In genomic region chr13:102989616-102990015, GRCm38 (mm10) we compare ENCODE assay signal across 22 mouse cellular contexts.
"Had no signal": no experiment of that assay in that cellular context is flagged by ENCODE, and none has a peak within 500 bp of the region (broad histone marks: within the 10 kb centered on the region; RNA-seq: fewer than 3 reads in every experiment).

No protein-coding gene starts in this region.

- H3K4me3 ChIP-seq: limb, embryonic 10.5 days; limb, embryonic 13.5 days; liver, embryonic 12.5 days; liver, embryonic 15.5 days; lung, embryonic 15.5 days; midbrain, embryonic 12.5 days; neural tube, embryonic 13.5 days had no signal

- H3K9ac ChIP-seq: limb, embryonic 13.5 days; liver, embryonic 12.5 days; liver, embryonic 15.5 days; lung, embryonic 15.5 days; midbrain, embryonic 12.5 days; neural tube, embryonic 13.5 days had no signal

- H3K27me3 ChIP-seq: limb, embryonic 13.5 days; liver, embryonic 12.5 days; liver, embryonic 15.5 days; lung, embryonic 15.5 days; midbrain, embryonic 12.5 days; neural tube, embryonic 13.5 days had no signal

- H3K27ac ChIP-seq: kidney, postnatal 0 days; limb, embryonic 10.5 days; limb, embryonic 13.5 days; liver, embryonic 12.5 days; liver, embryonic 15.5 days; lung, embryonic 15.5 days; midbrain, embryonic 12.5 days; neural tube, embryonic 13.5 days; stomach, postnatal 0 days had no signal

- DNase-seq: kidney, adult 2 months; liver; lung, adult 18-20 months; lung, postnatal 14 days; lung, postnatal 4 days; right cerebral cortex, postnatal 14 days; right cerebral cortex, postnatal 4 days; thymus, adult 2 months; thymus, postnatal 14 days; thymus, postnatal 4 days had no signal

- H3K9me3 ChIP-seq: limb, embryonic 10.5 days; limb, embryonic 13.5 days; liver, embryonic 12.5 days; liver, embryonic 15.5 days; lung, embryonic 15.5 days; midbrain, embryonic 12.5 days; neural tube, embryonic 13.5 days had no signal

- H3K4me2 ChIP-seq: limb, embryonic 13.5 days; liver, embryonic 12.5 days; liver, embryonic 15.5 days; lung, embryonic 15.5 days; midbrain, embryonic 12.5 days; neural tube, embryonic 13.5 days had no signal

- ATAC-seq: inflammation-experienced regulatory T-cells, adult 6 months; intestine, embryonic 16.5 days; liver, embryonic 12.5 days; midbrain, embryonic 16.5 days had no signal

- H3K4me1 ChIP-seq: limb, embryonic 10.5 days; limb, embryonic 13.5 days; liver, embryonic 12.5 days; liver, embryonic 15.5 days; lung, embryonic 15.5 days had no signal

- H3K36me3 ChIP-seq: limb, embryonic 10.5 days; limb, embryonic 13.5 days; liver, embryonic 12.5 days; liver, embryonic 15.5 days; lung, embryonic 15.5 days; midbrain, embryonic 12.5 days; neural tube, embryonic 13.5 days had no signal
